Mouse (Mus musculus): ENCODE results near the gene Ptprs.
"Not testable (repeated sequence)": the region's sequence is repeated elsewhere in the genome, so short reads cannot be mapped to it uniquely, and the experiment has no call there.

Ptprs gene

DNA sequence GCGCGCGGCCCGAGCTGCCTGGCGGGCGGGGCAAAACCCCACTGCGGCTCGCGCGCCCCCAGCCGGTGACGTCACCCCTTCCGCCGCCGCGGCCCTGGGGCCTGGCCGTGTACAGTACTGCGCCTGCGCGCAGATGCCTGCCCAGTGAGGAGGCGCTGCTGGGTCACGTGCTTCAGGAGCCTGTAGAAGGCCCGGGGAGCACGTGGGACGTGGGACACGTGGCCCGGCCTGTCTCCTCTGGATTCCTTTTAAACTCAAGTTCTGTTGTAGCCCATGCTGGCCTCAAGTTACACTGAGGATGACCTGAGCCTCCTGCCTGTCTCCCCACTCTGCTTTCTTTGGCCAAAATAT, at the start of gene Ptprs:
Gene Ptprs, minus strand, starts transcription at position 82 of the 351 bp plus-strand sequence.
- peak; percentile 97 for DNase-seq (ENCODE audit: low spot score)

GRCm38 (mm10) chr17:56524943-56525342, 48.7 kb upstream of the Ptprs start:
- no peak for DNase-seq (ENCODE audit: low spot score)

DNA sequence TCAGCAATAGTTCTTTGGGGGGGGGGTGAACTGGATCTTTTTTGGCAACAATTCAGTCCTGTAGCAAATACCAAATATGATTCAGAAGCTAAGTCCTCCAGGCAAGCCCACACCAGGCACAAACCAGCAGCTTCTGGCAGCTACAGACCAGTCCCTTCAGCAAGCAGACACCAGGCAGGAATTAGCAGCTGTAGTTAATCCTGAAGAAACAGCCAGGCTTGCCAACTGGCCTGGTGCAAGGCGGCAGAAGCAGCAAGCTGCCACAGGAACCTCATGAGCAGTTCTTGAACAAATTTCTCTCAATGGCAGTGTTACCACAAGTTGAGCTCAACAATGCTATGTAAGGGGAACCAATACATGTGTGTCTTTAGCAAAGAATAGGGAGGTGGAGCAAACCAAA, 46.5 kb upstream of the Ptprs start:
- DNase-seq (ENCODE audit: low spot score): no peak

- DNase-seq (ENCODE audit: low spot score): peak; percentile 29
These were observed 39.6 kb upstream of the Ptprs start for GRCm38 (mm10) chr17:56515690-56516410.

DNA sequence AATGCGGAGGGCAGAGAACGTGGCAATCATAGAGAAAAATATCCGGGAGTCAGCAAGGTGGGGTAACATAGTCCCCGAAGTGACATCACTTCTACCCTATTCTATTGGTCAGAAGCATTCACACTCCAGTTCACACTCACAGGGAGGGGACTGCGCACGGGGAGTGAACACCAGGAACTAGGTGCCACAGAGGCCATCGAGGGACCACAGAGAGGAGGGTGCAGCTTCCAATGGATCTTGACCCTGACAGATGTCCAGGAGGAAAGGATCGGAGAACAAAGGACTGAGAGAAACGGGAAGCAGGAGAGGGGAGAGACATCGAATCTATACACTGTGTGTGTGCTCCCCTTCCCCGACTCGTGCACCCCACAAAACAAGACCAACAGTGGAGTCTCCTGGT, 38.6 kb upstream of the Ptprs start:
- no peak for DNase-seq (ENCODE audit: low spot score)

DNA sequence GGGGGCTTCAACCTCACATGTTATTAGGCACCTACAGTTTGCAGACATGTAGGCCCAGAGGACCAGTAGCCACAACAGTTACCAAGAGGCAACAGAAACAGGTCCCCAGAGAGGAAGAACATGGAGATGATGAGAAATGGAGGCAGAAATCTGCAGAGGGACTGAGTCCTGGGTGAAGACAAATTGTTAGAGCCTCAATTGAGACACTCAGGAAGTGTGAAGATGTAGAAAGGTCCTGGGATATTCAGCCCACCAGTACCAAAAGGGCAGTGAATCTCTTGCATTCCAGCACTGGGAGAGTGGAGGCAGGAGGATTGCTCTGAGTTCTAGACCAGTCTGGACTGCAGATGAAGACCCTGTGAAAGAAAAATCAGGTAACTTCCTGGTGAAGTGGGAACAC, 38.0 kb upstream of the Ptprs start:
- no peak for DNase-seq (ENCODE audit: low spot score)

GRCm38 (mm10) chr17:56512310-56512709, 36.0 kb upstream of the Ptprs start, which contains the start of gene Znrf4:
Gene Znrf4, minus strand, starts transcription at chr17:56512431.
- no peak for DNase-seq (ENCODE audit: low spot score)

DNA sequence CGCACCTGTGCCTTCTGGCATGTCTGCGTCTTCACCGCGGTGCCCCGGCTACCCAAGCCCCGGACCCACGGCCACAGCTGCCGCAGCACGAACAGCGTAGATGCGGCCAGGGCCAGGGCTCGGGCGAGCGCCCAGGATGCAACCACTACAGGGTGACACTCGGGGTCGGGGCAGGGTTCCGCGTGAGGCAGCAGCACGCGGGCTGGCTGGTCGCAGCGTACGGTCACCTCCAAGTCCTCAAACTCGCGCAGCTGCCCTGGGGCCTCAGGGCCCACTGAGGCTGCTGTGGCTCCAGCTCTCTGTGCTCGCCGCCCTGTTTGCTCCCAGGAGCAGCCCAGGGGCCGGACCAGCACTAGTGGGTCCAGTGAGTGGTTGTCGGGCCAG, 35.4 kb upstream of the Ptprs start:
- no peak for DNase-seq (ENCODE audit: low spot score)

DNA sequence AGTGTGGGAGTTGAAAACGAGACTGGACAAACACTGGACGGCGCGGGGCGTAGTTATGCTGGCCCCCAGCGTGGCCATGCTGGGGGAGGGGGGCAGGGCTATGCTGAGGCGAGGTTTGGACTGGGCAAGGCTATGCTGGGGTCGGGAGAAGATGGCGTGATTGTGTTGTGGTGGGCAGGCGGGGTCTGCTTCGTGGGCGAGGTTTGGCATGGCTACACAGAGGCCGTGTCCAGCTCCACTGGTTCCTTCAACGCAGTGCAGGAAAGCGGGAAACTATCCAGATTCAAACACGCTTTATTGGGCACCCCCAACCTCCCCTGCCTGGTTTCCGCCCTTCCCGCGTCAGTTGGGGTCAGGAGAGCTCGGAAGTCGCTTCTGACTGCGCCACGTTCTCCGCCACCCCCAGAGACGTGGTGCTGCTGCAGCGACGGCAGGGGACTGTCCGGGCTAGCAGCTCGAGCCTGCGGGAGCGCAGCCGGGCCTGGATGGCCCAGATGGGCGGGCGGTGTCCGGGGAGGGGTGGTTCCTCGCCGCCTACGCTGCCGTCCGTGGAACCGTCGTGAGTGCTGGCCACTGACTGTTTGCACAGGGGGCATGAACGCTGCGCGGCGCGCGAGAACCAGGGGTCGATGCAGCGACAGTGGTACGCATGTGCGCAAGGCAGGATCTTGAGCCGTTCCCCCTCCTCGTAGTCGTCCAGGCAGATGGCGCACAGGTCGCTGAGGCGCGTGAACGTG, 34.9 kb upstream of the Ptprs start:
- DNase-seq (ENCODE audit: low spot score): no peak

DNA sequence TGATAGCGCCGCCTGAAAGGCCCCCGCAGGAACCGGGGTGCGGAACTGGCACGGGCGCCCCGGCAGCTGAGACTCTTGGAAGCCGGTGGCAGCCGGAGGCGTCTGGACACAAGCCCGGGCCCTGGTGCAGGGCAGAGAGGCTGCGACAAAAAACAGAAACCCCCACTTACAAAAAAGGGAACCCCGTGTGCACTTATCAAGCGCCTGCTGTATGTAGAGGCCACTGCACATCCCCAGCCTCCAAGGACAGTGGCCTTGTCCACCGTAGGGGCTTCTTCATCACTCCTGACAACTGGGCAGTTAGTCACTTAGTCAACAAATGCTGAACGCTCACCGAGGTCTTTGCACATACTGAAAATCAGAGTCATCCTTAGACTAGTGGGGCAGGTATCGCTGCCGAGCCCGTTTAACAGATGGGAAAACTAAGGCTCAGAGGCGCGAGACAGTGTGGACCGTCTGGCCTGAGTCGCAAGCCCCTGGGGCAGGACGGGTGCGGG, 34.2 kb upstream of the Ptprs start:
- DNase-seq (ENCODE audit: low spot score): no peak

- DNase-seq (ENCODE audit: low spot score): no peak
These were observed 33.6 kb upstream of the Ptprs start for GRCm38 (mm10) chr17:56509707-56510472.

GRCm38 (mm10) chr17:56509021-56509640, 32.8 kb upstream of the Ptprs start:
- DNase-seq (ENCODE audit: low spot score): no peak

- DNase-seq (ENCODE audit: low spot score): peak; percentile 98
These were observed 31.1 kb upstream of the Ptprs start for GRCm38 (mm10) chr17:56507161-56508068.

GRCm38 (mm10) chr17:56506417-56507065, 30.3 kb upstream of the Ptprs start:
- DNase-seq (ENCODE audit: low spot score): no peak

- no peak for DNase-seq (ENCODE audit: low spot score)
These were observed 29.1 kb upstream of the Ptprs start for GRCm38 (mm10) chr17:56505401-56505800.

- DNase-seq (ENCODE audit: low spot score): peak; percentile 74
These were observed 26.2 kb upstream of the Ptprs start for GRCm38 (mm10) chr17:56502526-56502925.

DNA sequence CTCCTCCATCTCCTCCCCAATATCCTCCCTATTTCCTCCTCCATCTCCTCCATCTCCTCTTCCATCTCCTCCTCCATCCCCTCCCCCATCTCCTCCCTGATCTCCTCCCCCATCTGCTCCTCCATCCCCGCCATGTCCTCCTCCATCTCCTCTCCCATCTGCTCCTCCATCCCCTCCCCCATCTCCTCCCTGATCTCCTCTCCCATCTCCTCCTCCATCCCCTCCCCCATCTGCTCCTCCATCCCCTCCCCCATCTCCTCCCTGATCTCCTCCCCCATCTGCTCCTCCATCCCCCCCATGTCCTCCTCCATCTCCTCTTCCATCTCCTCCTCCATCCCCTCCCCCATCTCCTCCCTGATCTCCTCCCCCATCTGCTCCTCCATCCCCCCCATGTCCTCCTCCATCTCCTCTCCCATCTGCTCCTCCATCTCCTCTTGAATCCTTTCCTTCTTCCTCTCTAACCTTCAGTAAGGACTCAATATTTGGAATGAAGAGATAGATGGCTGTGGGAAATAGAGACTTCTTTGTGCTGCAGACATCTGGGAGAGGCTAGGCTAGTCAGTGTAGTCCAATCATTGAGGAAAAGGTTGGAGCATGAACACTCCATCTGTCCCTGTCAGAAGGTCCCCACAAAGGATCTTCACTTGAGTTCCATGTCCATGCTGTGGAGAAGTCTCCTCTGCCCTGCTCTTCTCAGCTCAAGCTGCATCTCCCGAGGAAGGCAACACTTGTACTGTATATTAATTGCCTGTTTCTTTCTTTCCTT, 25.5 kb upstream of the Ptprs start:
- not testable (repeated sequence) for DNase-seq (ENCODE audit: low spot score)

DNA sequence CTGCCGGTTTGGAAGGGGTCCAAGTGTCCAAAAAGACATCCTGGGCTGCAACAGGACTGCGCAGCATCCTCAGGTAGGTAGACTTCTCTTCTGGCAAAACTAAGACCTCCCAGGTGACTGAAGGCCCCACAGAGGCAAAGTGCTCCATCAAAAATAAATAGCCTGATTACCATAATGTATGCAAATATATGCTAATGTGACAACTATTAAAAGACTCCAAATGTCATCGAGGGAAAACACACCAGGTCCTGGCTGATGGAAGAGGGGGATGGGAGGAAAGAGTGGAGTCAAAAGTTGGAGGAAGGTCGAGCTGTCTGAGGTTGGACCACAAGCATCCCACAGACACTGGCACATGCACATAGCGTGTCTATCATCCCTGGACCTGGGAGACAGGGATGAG, 22.9 kb upstream of the Ptprs start:
- DNase-seq (ENCODE audit: low spot score): no peak

DNA sequence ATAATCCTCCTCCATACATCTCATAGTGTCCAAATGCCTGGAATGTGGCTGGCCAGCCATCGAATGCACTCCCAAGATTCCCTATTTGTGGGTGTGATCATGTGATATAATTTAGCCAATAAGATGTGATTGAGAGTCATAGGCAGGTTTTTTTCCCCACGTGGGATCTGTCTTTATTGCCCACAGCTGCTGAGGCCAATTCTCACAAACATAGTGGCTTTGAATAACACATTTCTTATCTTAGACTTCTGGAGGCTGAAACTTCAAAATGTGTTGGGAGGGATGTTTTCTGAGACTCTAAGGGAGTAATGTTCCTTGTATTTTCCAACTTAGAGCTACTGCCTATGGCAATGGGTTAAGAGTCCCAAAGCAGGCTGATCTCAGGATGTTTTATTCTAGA, 18.2 kb upstream of the Ptprs start:
- no peak for DNase-seq (ENCODE audit: low spot score)

- DNase-seq (ENCODE audit: low spot score): no peak
These were observed 17.6 kb upstream of the Ptprs start for GRCm38 (mm10) chr17:56493841-56494240.

Data from adipocyte (in vitro differentiated cells).